Mouse (Mus musculus) B cell, adult 2 months (primary cell): Measurements from ENCODE around the gene Osbpl8.

Experiments
- DNase-seq, 2 experiments: peaks; one replicate each; pipeline ENCODE4 v3.0.0; 2022

Osbpl8 gene

GRCm38 (mm10) chr10:111155065-111155464 lies 9.5 kb upstream of the Osbpl8 start:
- DNase-seq: no peak

GRCm38 (mm10) chr10:111155571-111155970 lies 9.0 kb upstream of the Osbpl8 start:
- DNase-seq: no peak

GRCm38 (mm10) chr10:111156394-111157190 lies 8.0 kb upstream of the Osbpl8 start:
- peak; percentile 56 to 57 for DNase-seq

GRCm38 (mm10) chr10:111157241-111157659 lies 7.3 kb upstream of the Osbpl8 start:
- DNase-seq: peak; percentile 65 to 68

- DNase-seq: peak; percentile 44 to 48
Observed at GRCm38 (mm10) chr10:111159789-111160522, 4.6 kb upstream of the Osbpl8 start.

- no peak for DNase-seq
Observed at GRCm38 (mm10) chr10:111160540-111160939, 4.0 kb upstream of the Osbpl8 start.

- DNase-seq: no peak
Observed at GRCm38 (mm10) chr10:111161373-111161772, 3.2 kb upstream of the Osbpl8 start.

GRCm38 (mm10) chr10:111163025-111163424 lies 1.5 kb upstream of the Osbpl8 start:
- DNase-seq: no peak

GRCm38 (mm10) chr10:111163601-111164240 lies 831 bp upstream of the Osbpl8 start:
- no peak for DNase-seq

GRCm38 (mm10) chr10:111165219-111165981 lies 848 bp downstream of the Osbpl8 start:
- DNase-seq: peak; percentile 75 to 77

- no peak for DNase-seq
Observed at GRCm38 (mm10) chr10:111166057-111166841, 1.7 kb downstream of the Osbpl8 start.

- DNase-seq: no peak
Observed at GRCm38 (mm10) chr10:111167444-111167843, 2.9 kb downstream of the Osbpl8 start.

GRCm38 (mm10) chr10:111168305-111168704 lies 3.8 kb downstream of the Osbpl8 start:
- DNase-seq: no peak

GRCm38 (mm10) chr10:111171246-111171934 lies 6.8 kb downstream of the Osbpl8 start:
- peak; percentile 53 to 54 for DNase-seq

GRCm38 (mm10) chr10:111173589-111174247 lies 9.2 kb downstream of the Osbpl8 start:
- no peak for DNase-seq

GRCm38 (mm10) chr10:111177336-111177735 lies 12.8 kb downstream of the Osbpl8 start:
- DNase-seq: no peak

GRCm38 (mm10) chr10:111178024-111178423 lies 13.5 kb downstream of the Osbpl8 start:
- peak; percentile 54 to 55 for DNase-seq

GRCm38 (mm10) chr10:111180633-111181032 lies 16.1 kb downstream of the Osbpl8 start:
- no peak for DNase-seq

GRCm38 (mm10) chr10:111183634-111184270 lies 19.2 kb downstream of the Osbpl8 start:
- no peak for DNase-seq
